Mouse (Mus musculus) limb, embryonic 13.5 days (tissue): ENCODE measurements around the gene Gm5565. TPM values are rescaled to one million over a fixed set of nuclear protein-coding genes. Genes with fewer than 3 reads are reported as not detected.
"Not testable (repeated sequence)": the region's sequence is repeated elsewhere in the genome, so short reads cannot be mapped to it uniquely, and the experiment has no call there.

Source experiments
- ATAC-seq: fragments of 200-750 bp; cut with Nextera tagmentation; 2 replicates; pipeline ENCODE4 v1.8.0; 2017; ENCODE audit warnings: low read depth, moderate number of reproducible peaks, moderate TSS enrichment; ENCODE audit not compliant: low FRiP score
- H3K27ac ChIP-seq: fragments of 300-500 bp; sonication (generic); 2 replicates; pipeline ENCODE4 v1.5.1; 2015; ENCODE audit warnings: inconsistent platforms, mild to moderate bottlenecking, moderate library complexity
- H3K27me3 ChIP-seq: fragments of 300-500 bp; sonication (generic); 2 replicates; pipeline ENCODE4 v1.6.1; 2015; ENCODE audit warnings: mild to moderate bottlenecking, inconsistent platforms
- H3K36me3 ChIP-seq: fragments of 300-500 bp; sonication (generic); 2 replicates; pipeline ENCODE4 v1.6.1; 2015; ENCODE audit warnings: inconsistent platforms, mild to moderate bottlenecking, moderate library complexity
- H3K4me1 ChIP-seq: fragments of 300-500 bp; sonication (generic); 2 replicates; pipeline ENCODE4 v1.6.1; 2015; ENCODE audit warnings: inconsistent platforms
- H3K4me2 ChIP-seq: fragments of 300-500 bp; sonication (generic); replicated peaks from 2 replicates; pipeline ENCODE4 v1.6.1; 2015; ENCODE audit warnings: inconsistent platforms, mild to moderate bottlenecking, moderate library complexity
- H3K4me3 ChIP-seq: fragments of 300-500 bp; sonication (generic); 2 replicates; pipeline ENCODE4 v1.5.1; 2015; ENCODE audit warnings: moderate library complexity, mild to moderate bottlenecking, inconsistent platforms
- H3K9ac ChIP-seq: fragments of 300-500 bp; sonication (generic); 2 replicates; pipeline ENCODE4 v1.6.1; 2015; ENCODE audit warnings: mild to moderate bottlenecking, inconsistent platforms
- H3K9me3 ChIP-seq: fragments of 300-500 bp; sonication (generic); 2 replicates; pipeline ENCODE4 v1.6.1; 2016; ENCODE audit warnings: inconsistent platforms
- WGBS: fragments of 180-500 bp; shearing (Covaris S2); methylation state at CpG from one replicate; pipeline ENCODE4 v1.1.7; 2015; 5-methylcytosine and 5-hydroxymethylcytosine counted together
- polyA plus RNA-seq: library from polyadenylated mRNA; unstranded; fragments of >200 nt; fragmentation: Nextera tagmentation; extraction: Ambion mirVana; gene quantifications from 2 replicates; pipeline ENCODE4 v1.2.1, GENCODE M21; 2015

Gene Gm5565
- not detected in 2 replicates for polyA plus RNA-seq

DNA sequence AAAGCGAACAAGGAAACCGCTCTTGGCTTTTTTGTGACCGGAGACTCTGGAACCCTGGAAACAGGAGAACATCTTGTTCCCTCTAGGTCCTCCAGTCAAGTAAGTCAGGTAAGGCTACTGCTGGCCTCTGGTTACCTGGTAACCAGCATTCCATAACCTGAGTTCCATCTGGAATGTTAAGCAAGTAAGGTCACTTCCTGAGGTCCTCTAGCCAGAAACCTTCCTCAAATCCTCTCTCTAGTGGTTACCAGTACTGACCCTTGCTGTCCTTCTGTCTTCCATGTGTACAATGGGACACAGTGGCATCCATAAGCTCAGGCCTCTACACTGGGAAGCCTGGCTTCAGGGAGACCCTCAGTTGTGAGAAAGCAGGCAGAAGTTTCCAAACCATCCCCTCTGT is at the start of gene Gm5565:
Gm5565 (minus strand) TSS at position 101 of the 400 bp plus-strand sequence.
- not testable (repeated sequence) for H3K4me2 ChIP-seq, H3K9ac ChIP-seq, H3K27me3 ChIP-seq, H3K36me3 ChIP-seq, H3K9me3 ChIP-seq, H3K4me1 ChIP-seq, H3K27ac ChIP-seq, ATAC-seq, H3K4me3 ChIP-seq
- WGBS = 94% methylated on average over 3 of the region's 3 CpGs

DNA sequence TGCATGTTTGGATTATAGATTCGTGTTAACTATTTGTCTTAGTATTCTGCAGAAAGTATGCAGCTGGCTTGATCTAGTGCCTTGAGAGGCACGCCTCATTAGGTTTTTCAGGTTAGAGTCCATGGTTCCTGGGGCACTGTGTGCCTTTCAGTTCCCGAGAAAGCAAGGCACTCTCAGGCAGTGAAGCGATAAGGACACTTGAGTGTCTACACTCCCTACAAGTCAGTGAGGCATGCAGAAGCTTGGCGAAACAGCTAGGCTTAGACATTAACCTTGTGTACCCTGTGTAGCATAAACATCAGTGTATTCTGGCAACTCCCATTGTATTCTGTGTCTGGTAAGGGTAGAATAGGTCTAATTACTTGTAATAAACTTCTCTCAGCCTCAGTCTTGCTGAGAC is 45.2 kb upstream of the Gm5565 start:
- WGBS = 91% methylated on average over 5 of the region's 5 CpGs

DNA sequence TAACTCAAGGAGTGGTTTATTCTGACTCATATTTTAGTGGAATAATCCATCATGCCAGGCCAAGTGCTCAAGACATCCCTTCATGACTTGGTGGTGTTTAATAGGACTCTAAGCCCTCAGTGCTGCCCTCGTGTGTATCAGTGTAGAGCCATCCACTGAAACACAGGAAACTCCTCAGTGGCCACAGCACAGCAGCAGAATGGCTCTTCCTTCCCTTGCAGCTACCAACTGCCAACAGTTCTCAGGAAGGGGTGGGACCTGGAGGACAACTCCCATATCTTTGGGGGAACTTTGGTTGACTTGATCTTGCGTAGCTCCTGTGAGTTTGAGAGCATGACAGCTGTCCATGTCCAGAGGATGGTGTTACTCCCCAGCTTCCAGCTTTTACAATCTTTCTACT is 43.6 kb upstream of the Gm5565 start:
- Histone ChIP-seq H3K4me3 (no peak overlapping the region), H3K27me3 (no peaks in the 10 kb centered on the region), H3K36me3 (peaks cover 74% of the 10 kb centered on the region), H3K4me1 (no peaks in the 10 kb centered on the region), H3K9ac (no peak overlapping the region), H3K9me3 (peaks cover 15% of the 10 kb centered on the region), H3K4me2 (no peak overlapping the region), H3K27ac (no peak overlapping the region)
- no peak for ATAC-seq
- WGBS = 86% methylated on average over 2 of the region's 2 CpGs

More for the DNA sequence above, 45.2 kb upstream of the Gm5565 start:
- ATAC-seq = no peak
- H3K27me3 ChIP-seq = no peaks in the 10 kb centered on the region
- peaks cover 87% of the 10 kb centered on the region for H3K36me3 ChIP-seq
- H3K4me2 ChIP-seq = no peak overlapping the region
- H3K9me3 ChIP-seq = peaks cover 13% of the 10 kb centered on the region
- H3K27ac ChIP-seq = no peak overlapping the region
- no peaks in the 10 kb centered on the region for H3K4me1 ChIP-seq
- H3K9ac ChIP-seq = no peak overlapping the region
- no peak overlapping the region for H3K4me3 ChIP-seq

DNA sequence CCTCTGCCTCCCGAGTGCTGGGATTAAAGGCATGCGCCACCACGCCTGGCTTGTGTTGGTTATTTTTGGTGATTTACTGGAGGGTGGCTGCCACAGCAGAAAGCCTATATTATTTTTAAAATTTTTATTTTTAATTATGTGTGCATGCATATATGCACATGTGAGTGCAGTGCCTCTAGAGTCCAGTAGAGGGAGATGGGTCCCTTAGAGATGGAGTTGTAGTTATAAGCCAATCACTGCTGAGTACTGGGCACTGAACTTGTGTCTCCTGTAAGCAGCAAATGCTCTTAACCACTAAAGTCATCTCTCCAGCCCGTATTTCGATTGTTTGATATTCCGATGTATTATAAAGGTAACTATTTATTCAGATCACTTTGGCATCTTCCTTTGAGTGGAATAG is 40.2 kb upstream of the Gm5565 start:
- peaks cover 41% of the 10 kb centered on the region for H3K36me3 ChIP-seq
- WGBS = 96% methylated on average over 6 of the region's 6 CpGs
- no peak overlapping the region for H3K4me2 ChIP-seq
- H3K4me3 ChIP-seq = no peak overlapping the region
- no peaks in the 10 kb centered on the region for H3K4me1 ChIP-seq
- no peak overlapping the region for H3K9ac ChIP-seq
- H3K27ac ChIP-seq = no peak overlapping the region
- ATAC-seq = no peak
- H3K27me3 ChIP-seq = no peaks in the 10 kb centered on the region
- H3K9me3 ChIP-seq = peaks cover 15% of the 10 kb centered on the region

DNA sequence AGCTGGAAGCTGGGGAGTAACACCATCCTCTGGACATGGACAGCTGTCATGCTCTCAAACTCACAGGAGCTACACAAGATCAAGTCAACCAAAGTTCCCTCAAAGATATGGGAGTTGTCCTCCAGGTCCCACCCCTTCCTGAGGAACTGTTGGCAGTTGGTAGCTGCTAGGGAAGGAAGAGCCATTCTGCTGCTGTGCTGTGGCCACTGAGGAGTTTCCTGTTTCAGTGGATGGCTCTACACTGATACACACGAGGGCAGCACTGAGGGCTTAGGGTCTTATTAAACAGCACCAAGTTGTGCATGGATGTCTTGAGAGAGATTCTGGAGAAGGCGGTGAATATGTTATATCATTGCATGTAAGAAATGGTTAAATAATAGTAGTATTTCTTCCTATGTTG is 39.2 kb upstream of the Gm5565 start:
- Histone ChIP-seq H3K4me2 (no peak overlapping the region), H3K9ac (no peak overlapping the region), H3K36me3 (peaks cover 30% of the 10 kb centered on the region), H3K4me1 (no peaks in the 10 kb centered on the region), H3K4me3 (no peak overlapping the region), H3K9me3 (peaks cover 15% of the 10 kb centered on the region), H3K27me3 (no peaks in the 10 kb centered on the region), H3K27ac (no peak overlapping the region)
- no peak for ATAC-seq
- 80% methylated on average over 2 of the region's 2 CpGs for WGBS

DNA sequence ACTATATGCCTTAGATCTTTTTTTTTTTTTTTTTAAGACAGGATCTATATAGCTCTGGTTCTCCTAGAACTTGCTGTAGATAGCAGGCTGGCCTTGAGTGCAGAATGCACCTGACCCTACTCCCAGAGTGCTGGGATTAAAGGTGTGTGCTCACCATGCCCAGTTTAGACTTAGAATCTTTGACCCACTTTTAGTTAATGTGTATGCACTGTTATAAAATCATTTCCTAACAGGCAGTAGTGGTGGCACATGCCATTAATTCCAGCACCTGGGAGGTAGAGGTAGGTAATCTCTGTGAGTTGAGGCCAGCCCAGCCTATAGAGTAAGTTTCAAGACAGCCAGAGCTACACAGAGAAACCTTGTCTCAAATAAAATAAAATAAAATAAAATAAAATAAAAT is 38.7 kb upstream of the Gm5565 start:
- no peak overlapping the region for H3K27ac ChIP-seq
- no peak overlapping the region for H3K4me2 ChIP-seq
- peaks cover 15% of the 10 kb centered on the region for H3K9me3 ChIP-seq
- no peaks in the 10 kb centered on the region for H3K4me1 ChIP-seq
- H3K27me3 ChIP-seq = no peaks in the 10 kb centered on the region
- H3K36me3 ChIP-seq = peaks cover 26% of the 10 kb centered on the region
- no peak overlapping the region for H3K4me3 ChIP-seq
- no peak for ATAC-seq
- H3K9ac ChIP-seq = no peak overlapping the region

DNA sequence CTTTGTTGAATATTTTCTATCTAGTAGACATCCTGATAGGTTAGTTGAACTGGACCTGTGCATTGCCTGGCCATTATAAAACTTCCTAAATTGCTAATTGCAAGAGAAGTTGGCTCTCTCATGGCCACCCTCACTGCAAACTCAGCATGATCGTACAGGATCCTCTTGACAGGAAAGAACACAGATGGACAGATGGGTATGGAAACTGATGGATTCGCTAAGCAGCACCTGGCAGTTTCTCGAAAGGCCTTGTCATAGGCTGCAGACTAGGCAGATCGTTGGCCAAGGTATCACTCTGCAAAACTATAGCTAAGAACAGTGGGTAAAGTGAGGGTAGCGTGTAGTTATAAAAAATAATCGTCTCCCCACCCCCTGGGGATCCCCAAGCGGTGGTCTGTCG is 33.0 kb upstream of the Gm5565 start:
- 81% methylated on average over 8 of the region's 8 CpGs for WGBS
- Histone ChIP-seq H3K36me3 (no peaks in the 10 kb centered on the region), H3K9ac (no peak overlapping the region), H3K27me3 (no peaks in the 10 kb centered on the region), H3K27ac (no peak overlapping the region), H3K4me3 (no peak overlapping the region), H3K9me3 (no peaks in the 10 kb centered on the region), H3K4me2 (no peak overlapping the region), H3K4me1 (no peaks in the 10 kb centered on the region)
- ATAC-seq = no peak

DNA sequence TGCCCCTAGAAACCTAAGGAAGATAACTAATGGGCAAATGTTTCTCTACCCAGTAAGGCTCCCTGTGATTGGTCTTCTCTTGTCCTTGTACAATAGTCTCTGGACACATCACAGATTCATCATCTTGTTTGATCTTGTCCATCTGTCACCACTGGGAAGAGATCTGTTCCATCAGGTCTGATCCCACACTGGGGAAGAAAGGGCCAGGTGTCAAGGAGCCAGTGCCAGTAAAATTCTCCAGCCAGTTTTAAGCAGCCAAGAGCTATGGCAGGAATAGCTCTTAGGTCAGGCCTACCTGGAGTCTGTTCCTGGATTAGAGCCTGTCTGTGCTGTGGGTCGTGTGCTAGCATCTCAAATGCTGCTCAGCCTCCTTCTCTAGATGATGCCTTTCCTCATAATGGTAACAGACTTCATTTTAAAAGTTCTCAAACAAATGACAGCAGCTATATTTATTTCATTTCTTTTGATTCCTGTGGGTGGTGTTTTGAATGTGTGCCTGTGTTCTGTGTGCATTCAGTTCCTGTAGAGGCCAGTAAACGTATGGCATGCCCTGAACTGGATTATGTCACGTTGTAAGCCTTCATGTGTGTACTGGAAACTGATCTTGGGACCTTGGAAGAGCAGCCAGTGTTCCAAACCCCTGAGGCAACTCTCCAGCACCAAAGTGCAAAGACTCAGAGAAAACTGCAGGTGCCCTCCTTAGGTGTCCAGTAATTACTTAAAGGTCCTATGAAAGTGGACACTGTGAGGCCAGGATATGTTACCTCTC is 30.3 kb upstream of the Gm5565 start:
- H3K36me3 ChIP-seq = no peaks in the 10 kb centered on the region
- WGBS = 56% methylated on average over 3 of the region's 3 CpGs
- no peak overlapping the region for H3K9ac ChIP-seq
- no peaks in the 10 kb centered on the region for H3K4me1 ChIP-seq
- H3K9me3 ChIP-seq = no peaks in the 10 kb centered on the region
- no peak for ATAC-seq
- no peak overlapping the region for H3K4me2 ChIP-seq
- H3K27ac ChIP-seq = no peak overlapping the region
- no peaks in the 10 kb centered on the region for H3K27me3 ChIP-seq
- no peak overlapping the region for H3K4me3 ChIP-seq

DNA sequence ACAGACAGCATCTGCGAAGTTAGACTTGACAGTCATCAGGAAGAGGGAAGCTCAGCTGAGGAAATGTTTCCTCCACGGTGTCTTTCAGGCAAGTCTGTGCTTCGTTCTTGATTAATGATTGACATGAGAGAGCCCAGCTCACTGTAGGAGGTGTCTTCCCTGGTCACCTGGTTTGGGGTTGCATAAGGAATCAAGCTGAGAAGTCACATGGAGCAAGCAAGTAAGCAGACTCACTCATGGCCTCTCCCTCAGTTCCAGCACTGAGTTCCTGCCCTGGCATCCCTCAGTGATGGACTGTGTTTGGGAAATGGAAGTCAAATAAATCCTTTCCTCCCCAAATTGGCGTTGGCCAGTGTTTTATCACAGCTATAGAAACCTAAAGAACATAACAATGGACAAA is 29.8 kb upstream of the Gm5565 start:
- ATAC-seq = no peak

DNA sequence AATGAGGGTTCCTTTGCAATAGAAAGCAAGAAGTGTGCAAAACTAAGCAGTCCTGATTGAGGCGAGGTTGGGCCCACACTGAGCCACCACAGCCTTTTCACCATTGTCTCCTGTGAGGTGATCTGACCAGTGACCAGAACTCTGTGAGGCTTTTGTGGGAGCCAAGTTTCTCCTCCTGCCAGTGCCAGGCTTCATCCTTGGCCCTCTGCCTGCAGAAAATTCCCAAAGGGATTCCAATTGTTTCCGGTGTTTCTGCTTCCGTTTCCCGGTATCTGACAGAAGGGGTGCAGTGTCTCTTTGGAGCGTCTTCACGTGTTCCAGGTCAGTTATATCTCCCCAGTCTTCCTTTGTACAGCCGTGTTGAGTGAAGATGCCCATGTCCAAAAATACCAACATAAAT is 28.4 kb upstream of the Gm5565 start:
- WGBS = 87% methylated on average over 7 of the region's 7 CpGs
- Histone ChIP-seq H3K4me2 (no peak overlapping the region), H3K27ac (no peak overlapping the region), H3K36me3 (no peaks in the 10 kb centered on the region), H3K4me1 (no peaks in the 10 kb centered on the region), H3K9ac (no peak overlapping the region), H3K4me3 (no peak overlapping the region), H3K9me3 (no peaks in the 10 kb centered on the region; the same call in 1 of the 2 replicates), H3K27me3 (no peaks in the 10 kb centered on the region)
- no peak for ATAC-seq

More for the DNA sequence above, 29.8 kb upstream of the Gm5565 start:
- no peak overlapping the region for H3K27ac ChIP-seq
- no peak overlapping the region for H3K4me3 ChIP-seq
- no peaks in the 10 kb centered on the region; the same call in 1 of the 2 replicates for H3K9me3 ChIP-seq
- no peaks in the 10 kb centered on the region for H3K27me3 ChIP-seq
- WGBS = 71% methylated on average over 4 of the region's 4 CpGs
- H3K9ac ChIP-seq = no peak overlapping the region
- H3K4me2 ChIP-seq = no peak overlapping the region
- no peaks in the 10 kb centered on the region for H3K4me1 ChIP-seq
- H3K36me3 ChIP-seq = no peaks in the 10 kb centered on the region

DNA sequence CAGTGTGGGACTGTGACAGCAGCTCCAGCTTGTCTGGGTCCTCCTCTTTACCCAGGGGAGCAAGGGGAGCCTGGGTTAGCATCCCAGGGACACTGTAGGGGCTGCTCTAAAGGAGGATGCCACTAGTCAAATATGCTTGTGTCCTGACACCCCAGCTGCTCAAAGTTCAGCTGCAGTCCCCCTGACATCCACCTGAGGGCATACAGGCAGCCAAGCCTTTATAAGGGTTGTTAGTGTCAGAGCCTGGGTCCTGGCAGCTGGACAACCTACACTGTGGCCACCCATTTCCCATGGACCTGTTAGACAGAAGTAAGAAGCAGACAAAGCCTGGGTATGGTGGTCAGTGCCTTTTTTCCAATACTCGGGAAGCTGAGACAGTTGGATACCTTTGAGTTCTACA is 27.8 kb upstream of the Gm5565 start:
- no peaks in the 10 kb centered on the region; the same call in 1 of the 2 replicates for H3K9me3 ChIP-seq
- 82% methylated on average over 1 of the region's 1 CpGs for WGBS
- H3K9ac ChIP-seq = no peak overlapping the region
- no peaks in the 10 kb centered on the region for H3K27me3 ChIP-seq
- no peak for ATAC-seq
- no peak overlapping the region for H3K4me2 ChIP-seq
- no peaks in the 10 kb centered on the region for H3K4me1 ChIP-seq
- H3K36me3 ChIP-seq = no peaks in the 10 kb centered on the region
- no peak overlapping the region for H3K27ac ChIP-seq
- no peak overlapping the region for H3K4me3 ChIP-seq

DNA sequence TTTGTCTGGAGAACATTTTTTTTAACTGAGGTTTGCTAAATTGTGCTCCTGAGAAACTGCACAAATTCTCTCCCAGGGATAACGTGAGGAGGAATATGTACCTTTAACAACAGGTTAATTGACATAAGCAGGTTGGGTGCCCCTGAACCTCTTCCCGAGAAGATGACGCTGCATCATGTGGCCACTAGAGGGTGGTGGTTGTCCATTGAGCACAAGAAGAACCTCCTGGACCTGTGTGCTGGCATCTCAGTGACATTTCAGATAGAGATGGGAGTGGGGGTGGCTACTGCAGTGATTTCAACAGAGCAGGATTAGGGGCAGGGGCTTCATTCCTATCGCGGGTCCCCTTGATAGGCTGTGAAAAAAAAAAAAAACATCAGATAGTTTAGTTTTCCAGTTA is 27.1 kb upstream of the Gm5565 start:
- H3K9me3 ChIP-seq, H3K9ac ChIP-seq, H3K4me2 ChIP-seq, H3K36me3 ChIP-seq, H3K4me3 ChIP-seq, ATAC-seq, H3K27ac ChIP-seq, H3K27me3 ChIP-seq, H3K4me1 ChIP-seq: not testable (repeated sequence)
- 28% methylated on average over 5 of the region's 5 CpGs for WGBS

DNA sequence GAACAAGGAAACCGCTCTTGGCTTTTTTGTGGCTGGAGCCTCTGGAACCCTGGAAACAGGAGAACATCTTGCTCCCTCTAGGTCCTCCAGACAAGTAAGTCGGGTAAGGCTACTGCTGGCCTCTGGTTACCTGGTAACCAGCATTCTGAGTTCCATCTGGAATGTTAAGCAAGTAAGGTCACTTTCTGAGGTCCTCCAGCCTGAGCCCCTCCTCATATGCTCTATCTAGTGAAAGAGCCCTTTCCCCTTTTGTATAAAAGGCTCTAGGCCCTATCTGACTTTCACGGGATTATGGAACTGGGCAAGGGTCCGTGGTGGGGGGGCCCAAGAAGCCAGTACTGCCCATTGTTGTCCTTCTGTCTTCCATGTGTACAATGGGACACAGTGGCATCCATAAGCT is 24.9 kb upstream of the Gm5565 start, which contains the start of gene 1700001J03Rik:
1700001J03Rik (minus strand) TSS at position 101 of the 400 bp plus-strand sequence.
- H3K27me3 ChIP-seq, H3K36me3 ChIP-seq, H3K9ac ChIP-seq, H3K4me2 ChIP-seq, H3K4me1 ChIP-seq, H3K9me3 ChIP-seq, H3K4me3 ChIP-seq, ATAC-seq, H3K27ac ChIP-seq: not testable (repeated sequence)
- WGBS = 82% methylated on average over 4 of the region's 4 CpGs
